Mouse (Mus musculus) ovary, adult 18-20 months (tissue): ENCODE results near the gene Mslnl.
A peak's percentile ranks its signal among the peaks of the same experiment; 100 is the strongest.

Experiments used
- DNase-seq: peaks from one replicate; pipeline ENCODE4 v3.0.0; 2022; ENCODE audit warnings: low spot score, mixed read lengths

The Mslnl gene

DNA sequence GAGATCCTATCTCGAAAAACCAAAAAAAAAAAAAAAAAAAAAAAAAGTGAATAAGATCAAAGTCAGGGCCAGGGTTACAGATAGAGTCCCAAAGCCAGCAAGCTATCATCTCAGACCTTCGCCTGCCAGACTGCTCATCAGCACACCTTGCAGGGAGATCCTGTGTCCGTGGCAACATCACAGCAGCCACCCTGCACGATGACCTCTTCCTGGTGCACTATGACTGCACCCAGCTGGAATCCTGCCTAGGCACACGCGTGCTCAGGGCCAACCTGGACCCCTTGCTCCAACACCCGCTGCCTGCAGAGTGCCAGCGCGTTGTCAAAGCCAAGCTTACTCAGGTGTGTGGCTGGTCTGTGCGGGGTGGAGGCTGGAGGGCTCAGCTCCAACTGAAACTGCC lies 8.5 kb downstream of the Mslnl start:
- no peak for DNase-seq

DNA sequence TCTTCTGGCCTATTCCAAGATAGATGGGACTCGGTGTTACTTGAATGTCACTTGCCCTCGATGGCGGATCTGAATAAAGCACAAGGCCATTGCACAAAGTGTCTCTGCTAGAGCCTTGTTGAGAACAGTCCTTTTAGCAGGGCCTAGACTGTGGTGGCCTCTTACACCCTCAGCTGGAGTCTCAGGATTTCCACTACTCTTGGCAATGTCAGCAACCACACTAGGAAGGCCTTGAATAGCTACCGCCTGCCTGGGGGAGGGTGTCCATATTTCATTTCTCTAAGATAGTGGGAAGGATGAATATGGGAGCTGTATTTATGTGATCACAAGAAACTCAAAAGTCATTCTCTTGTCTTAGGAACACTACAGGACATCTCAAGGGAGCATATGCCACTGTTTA lies 12.4 kb downstream of the Mslnl start:
- no peak for DNase-seq

DNA sequence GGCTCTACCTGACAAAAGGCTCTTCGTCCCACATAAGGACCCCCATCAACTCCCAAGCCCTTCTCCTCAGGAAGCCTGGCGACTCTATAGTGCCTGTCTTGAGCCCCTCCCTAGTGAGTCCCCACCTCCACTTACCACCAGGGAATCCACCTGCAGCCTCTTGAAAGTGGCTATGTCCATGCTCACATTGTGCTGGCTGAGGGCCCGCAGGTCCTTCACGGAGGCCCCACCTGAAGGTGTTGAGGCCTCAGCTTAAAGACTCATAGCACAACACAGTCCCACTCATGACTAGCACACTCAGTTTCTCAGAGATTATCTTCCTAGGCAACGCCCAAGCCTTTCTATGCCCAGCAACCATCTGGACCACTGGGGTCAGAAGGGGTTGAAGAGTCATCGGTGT lies 13.5 kb downstream of the Mslnl start:
- no peak for DNase-seq

DNA sequence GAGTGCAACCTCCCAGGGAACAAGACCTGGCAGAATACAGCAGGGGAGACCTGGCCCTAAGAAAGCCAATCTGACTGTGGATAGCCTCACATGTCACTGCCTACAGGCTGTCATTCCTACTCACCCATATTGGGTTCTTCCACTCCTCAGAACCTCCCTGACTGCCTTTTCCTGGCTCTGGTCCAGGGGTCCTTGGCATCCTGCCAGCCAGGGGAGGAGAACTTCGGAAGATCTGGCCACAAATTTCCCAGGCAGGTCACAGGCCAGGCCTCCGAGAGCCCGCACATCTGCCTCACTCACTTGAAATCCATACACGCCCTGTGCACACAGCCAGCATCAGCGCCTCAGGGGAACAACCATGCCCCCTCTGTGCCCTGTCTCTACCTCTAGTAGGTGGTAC lies 15.6 kb downstream of the Mslnl start:
- no peak for DNase-seq

DNA sequence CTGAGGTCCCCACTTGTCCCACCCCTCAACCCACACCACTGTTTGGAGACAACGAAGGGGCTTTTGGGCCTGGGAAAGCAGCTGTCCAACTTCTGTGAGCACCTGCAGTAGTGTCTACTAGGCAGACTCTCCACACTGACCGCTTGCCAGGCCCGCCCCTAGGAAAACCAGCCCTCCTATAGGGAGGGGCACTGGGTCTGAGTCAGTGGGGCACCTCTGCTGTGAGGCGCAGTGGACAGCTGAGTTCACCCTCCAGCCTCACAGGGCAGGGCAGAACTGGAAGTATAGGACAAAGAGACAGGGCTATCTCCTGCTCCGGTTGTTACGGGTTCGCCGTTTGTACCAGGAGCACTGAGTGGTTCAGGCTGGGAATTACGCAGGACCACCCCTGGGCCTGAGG lies 18.4 kb downstream of the Mslnl start, which contains the start of gene Msln:
Msln (minus strand) TSS at position 138 of the 400 bp plus-strand sequence.
- no peak for DNase-seq

DNA sequence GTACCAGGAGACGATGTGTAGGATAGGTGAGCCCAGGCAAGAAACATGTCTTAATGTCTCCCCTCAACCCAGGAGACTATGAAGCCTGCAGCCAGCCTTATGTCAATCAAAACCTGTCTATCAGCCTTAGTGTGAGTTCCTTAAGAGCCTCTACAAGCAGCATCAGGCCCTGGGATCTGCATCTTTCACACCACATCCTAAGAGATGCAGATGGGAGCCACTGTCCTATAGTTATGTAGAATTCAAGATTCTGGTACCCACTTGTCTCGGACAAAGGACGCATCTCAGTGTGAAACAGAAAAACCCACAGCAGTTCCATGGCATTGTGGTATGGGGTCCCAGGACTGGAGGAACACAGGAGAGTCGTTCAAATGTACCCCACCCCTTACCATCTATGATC lies 19.2 kb downstream of the Mslnl start:
- no peak for DNase-seq

DNA sequence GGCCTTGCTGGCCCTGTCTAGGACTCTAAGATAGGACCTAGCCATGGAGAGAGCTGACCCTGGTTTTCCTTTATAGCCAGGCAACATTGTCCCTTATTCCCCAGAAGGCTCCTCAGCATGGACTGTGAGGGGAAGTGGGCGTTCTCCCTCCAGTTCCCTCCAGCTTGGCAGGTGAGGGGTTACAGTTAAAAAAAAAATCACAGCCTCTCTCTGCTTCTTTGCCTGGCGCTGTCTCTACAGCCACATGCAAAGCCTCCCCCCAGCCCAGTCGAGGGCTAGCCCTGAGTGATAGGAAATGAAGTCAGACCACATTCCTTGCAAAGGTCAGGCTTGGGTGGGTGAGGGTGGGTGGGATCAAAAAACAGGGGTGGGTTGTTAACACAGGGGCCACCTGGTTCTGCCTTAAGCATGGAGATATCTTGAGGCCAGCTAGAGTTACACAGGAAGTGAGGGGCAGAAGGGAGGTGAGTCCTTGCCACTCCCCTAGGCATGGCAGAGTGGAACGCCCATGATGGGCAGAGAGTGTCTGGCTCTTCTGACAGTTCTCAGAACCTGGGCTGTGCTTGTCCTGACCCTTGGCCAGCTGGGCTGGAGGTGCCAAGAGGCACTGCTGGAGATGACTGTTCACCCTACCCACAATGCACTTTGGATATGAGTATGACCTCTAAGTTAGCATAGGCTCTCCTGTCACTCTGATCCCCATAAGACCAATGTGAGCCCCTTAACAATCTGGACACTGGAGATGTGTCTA lies 20.0 kb downstream of the Mslnl start:
- no peak for DNase-seq

DNA sequence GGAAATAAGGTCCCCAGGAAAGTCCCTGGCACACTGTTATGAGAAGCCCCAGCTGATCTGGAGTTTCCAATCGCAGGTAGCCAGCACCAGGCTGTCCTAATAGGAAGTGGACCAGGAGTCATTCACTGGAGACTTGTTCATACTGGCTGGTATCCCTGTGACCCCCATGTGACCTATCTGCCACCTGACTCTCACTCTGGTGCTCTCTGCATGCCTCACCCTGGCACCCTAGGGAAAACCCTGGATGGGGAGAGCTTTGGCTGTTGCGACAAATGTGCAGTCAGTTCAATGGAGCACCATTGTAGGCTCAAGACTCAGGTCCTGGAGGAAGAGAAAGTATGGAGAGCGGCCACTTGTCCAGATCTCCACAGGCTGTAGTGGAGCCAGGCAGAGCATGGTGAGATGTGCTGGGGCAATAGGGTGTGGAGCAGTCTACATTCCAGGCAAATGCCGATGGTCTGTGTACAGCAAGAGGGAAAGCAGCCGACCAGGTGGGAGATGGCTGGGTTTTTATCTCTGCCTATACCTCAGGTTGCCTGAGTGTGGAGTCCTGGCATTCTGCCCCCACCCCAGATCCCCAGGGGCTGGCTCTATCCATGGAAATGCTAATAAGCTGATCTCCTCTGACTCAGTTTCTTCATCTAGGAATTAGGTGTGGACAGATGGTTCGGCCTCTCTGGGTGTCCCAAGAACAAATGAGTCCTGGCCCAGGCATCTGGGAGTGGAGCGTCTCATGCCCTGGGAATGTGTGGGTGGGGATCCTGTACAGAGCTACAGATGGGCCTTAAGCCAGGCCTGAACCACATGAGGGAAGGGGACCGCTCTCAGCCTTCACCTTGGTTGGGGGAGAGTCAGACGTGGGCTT lies 20.8 kb downstream of the Mslnl start:
- DNase-seq = no peak

DNA sequence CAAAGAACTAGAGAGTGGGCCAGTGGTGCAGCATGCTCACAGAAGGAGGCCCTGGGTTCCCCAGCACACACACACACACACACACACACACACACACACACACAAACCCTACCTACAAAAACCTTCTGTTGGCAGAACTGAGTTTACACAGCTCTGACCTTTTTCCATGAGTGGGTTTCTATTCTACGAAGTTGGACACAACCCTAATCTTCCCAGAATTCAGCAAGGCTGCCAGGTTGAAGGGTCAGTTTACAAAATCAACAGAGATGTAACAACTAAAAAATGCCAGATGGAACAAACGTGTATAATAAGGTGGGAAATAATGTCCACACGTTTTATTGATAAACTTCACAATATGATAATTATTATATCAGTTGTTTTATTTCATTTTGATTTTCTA lies 21.8 kb downstream of the Mslnl start:
- no peak for DNase-seq

DNA sequence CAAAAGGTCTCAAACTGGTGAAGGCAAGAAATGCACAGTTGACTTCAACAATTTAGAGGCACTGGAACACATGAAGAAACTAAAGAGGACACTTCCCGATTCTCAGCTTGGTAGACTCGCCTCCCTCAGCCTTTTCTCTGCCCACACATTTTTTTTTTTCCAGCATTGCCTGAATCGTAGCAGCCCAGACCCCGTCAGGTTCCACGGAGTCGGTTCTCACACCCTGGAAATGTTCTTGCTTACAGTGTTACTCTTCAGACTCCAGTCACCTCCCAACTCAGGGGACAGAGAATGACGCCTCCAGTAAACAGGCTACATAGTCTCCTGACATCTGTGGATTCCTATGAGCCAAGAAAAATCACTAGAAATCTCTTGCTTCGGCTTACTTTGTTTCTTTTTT lies 24.3 kb downstream of the Mslnl start:
- no peak for DNase-seq

DNA sequence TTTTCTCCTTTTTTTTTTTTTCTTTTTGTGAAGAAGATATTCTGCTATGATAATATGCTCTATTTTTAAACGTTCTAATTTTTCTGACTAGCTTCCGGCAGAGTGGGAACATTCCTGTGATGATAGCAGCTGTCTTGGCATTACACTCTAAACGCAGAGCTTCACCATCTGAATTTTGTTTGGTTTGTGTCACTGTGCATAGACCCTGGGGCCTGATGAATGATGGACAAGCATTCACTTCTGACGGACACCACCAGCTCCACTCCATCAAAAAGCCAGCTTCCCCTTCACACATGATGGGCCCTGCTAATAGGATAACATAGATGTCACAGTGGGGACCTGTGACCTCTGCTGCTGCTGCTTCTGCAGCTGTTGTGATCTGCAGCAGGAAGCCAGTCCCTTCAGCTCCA lies 25.7 kb downstream of the Mslnl start:
- no peak for DNase-seq

DNA sequence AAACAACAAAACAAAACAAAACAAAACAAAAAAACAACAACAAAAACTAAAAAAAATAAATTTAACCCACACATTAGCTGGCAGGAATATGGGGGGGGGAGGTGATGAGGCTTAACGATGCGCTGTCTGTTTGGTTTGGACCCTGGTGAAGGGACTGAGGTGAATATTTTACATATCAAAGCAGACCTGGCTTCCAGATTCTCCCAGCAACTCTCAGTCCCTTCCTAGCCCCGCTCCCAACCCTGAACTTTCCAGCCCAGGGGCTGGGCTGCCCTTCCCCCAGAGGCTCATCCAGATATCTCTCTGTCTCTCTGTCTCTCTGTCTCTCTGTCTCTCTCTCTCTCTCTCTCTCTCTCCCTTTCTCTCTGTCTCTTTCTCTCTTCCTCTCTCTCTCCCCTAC lies 26.7 kb downstream of the Mslnl start:
- DNase-seq = no peak

DNA sequence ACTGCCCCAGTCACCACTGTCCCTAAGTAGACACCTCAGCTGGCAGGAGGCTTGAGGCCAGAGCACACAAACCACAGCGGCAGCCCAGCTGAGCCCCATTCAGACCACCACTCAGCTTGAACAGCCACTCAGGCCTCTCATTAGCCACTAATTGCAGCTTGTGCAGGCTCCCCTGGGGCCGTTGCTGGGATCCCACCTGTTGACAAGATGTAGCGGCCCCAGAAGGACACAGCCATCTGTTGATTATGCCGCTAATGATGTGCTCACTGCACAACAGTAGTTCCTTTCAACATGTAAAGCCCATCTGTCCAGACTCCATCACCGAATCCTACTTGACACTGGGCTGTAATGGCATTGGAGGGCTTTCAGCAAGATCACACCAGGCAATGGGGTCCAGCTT lies 30.0 kb downstream of the Mslnl start:
- no peak for DNase-seq

DNA sequence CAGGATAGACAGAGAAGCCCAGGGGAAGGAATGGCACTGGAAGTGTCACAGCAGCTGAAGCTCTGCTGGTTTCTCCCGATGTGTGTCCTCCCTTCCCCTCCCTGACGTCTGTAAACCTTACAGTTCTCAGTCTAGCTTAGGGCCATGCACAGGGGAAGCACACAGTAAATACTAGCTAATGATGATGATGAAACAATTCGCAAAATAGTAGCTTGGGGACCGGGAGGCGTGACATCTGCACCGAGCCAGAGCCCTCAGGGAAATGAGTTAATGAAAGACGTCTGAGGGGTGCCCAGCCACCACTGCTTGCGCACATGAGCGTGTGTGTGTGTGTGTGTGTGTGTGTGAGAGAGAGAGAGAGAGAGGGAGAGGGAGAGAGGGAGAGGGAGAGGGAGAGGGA lies 33.5 kb downstream of the Mslnl start:
- DNase-seq = no peak

DNA sequence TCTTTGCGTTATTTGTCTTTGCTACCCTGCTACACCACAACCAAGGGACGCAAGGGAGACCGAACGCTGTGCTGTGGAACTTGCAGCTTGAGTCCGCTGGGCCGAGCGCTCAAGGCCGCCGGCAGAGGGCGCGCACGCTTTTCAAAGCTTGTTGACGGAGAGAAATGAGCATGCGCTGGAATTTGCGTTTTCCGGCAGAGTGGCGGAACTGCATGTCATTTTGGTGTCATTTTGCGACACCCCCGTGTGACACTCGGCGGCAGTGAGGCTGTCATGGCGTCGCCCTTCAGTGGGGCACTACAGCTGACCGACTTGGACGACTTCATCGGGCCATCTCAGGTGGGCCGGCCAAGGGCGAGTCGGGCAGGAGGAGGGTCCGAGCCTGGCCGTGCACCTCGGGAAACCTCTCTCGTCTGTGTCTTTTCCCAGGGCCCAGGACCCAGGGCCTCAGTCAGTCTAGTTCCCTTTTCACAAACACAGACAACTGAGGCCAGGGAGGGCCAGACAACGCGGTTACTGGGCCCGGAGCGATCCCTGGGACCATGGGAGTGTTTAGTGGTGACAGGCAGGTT lies 37.8 kb downstream of the Mslnl start, which contains the start of gene Narfl:
Narfl (plus strand) TSS at position 228 of the 572 bp plus-strand sequence.
- peak; percentile 92 for DNase-seq

DNA sequence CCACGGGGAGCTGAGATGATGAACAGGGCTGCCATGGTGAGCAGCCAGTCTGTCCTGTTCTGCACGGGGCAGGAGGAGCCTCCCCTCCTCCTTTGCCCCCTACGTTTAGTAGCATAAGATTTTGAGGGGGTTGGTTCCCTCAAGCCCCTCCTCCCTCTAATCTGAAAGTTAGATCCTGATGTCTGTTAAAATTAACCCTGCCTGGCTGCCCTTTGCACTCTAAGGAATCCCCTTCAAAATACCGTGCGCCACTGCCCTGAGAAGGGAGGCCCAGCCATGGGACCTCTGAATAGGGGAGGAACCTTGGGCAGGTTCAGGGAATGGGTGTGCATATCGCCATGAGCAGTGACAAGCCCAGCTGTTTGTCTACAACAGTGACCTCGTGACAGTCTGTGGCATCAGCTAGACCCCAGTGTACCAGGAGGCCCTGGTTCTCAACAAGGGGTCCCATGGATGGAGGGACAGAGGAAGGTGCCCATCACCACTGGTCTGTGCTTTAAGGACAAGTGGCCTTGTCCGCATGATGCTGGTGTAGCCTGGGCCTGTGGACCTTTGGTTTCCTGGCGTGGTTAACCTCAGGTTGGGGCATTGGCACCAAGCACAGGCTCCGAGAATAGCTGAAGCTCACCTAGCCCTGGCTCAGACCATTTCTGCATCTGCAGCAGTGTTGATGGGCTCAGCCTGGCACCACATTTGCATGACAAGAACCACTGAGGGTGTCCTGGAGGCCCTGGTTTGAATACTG lies 39.6 kb downstream of the Mslnl start:
- no peak for DNase-seq

DNA sequence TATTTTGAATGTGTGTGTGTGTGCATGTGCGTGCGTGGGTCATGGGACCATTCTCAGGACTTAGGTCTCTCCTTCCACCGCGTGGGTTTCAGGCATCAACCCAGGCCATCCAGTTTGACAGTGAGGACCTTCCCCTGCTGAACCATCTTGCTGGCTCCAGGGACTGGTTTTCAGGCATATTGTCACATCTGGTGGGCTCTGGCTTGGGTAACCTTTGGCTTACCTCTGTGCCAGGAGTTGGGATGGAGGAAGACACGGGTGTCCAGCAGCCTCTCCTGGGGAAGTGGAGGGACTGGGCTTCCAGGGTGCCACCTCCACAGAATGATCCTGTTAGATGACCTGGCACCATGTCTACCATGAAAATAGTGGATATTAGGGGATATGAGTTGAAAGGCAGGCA lies 42.1 kb downstream of the Mslnl start:
- DNase-seq = no peak

DNA sequence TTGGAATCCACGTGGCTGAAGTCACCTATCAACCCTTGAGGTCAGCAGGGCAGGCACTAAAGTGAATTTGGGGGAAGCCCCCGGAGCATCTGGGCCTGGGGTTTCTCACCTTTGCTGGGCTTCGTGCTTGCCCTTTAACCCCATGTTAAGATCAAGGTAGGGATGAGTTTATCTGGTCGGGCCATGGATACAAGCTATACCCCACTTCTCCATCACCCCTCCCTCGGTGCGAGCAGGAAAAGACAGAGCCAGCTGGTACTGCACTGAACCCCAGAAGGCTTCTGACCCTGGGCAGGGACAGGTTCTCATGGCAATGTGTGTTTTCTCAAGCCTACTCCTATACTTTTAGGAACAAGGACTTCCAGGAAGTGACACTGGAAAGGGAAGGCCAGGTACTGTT lies 45.5 kb downstream of the Mslnl start:
- no peak for DNase-seq

DNA sequence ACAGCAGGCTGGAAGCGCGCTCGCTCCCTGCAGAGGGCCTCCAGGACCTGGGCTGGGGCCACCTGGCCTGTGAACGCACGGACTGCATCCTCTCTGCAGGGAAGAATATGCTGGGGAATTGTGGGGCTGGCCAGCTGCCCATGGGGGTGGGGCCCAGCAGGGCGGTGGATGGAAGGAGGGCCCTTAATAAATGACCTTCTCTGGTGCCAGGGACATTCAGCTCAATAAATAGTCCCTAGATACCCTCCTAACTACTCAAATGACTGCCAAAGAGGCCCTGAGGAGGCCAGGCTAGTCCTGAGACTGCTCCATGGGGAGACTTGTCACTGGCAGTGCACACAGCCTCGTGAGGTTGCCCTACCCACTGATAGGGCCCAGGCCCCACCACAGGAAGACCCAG lies 47.2 kb downstream of the Mslnl start:
- no peak for DNase-seq

DNA sequence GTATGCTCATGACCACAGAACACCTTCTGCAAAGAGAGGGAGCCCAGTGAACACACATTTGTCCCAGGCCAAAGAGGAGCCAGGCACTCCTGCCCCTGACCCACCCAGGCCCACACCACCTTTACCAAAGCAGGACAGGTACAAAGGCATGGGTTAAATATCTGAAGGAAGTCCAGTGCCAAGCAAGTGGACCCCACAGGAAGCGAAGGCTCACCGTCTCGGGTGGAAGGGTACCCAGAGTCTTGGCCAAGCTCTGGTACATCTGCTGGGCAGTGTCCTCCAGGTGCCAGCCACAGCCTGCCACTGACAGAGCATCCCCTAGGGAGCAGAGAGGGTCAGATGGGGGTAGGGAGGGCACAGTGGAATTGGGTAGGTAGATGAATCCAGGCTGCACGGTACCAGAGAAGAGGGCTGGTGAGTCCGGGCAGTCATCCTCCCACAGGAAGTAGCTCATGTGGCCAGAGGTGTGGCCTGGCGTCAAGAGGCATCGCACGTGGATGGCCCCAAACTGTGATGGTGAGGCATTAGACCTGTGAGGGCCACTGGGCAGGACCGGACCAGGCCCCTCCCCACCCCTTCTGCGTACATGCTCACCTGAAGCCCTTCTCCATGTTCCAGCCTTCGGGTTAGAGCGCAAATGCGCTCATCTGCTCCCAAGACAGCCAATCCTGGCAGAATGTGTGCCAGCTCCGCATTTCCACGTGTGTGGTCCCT lies 48.2 kb downstream of the Mslnl start:
- DNase-seq = no peak

DNA sequence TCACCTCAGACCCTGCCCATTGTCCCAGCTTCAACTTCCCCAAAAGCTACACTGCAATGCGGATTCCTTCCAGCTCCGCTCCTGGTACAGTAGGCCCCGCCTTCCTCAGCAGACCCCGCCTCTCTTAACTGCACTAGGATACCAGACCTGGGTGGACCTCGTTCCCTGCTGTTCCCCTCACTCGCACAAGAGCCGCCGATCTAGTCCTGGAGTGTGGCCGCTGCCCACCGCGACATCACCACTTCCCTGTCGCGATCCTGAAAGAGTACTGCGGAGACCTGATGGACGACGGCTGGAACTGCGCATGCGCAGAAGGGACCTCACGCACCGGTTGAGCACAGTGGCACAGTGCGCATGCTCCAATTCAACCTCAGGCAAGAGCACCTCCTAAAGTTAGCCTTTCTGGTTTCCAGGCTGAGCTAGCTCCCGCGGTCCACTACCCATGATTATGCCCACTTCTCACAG lies 49.5 kb downstream of the Mslnl start, which contains the start of gene Haghl:
Haghl (minus strand) TSS at position 393 of the 465 bp plus-strand sequence.
- DNase-seq = peak; percentile 89
